8 mouse cellular contexts compared by ENCODE assay signal in the genomic region with DNA sequence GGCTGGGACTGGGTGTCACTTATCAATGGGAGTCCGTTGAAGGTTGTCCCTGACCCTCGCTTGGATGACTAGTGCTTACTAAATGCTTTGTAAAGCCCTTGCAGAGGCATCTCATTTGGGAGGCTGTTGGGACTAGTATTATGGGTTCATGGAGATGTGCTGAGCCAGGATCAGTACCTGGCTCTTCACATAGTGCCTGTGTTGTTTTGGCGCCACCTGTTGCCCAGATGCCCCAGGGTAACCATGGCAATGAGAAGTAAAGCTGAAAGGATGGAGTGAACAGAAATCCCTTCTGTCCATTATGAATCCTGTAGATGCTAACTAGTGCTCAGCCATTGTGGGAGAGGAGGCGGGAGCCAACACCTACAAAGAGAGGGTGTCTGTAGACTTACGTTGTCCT.
DNase-seq lines count a peak whose midpoint lies in the region; ATAC-seq and TF ChIP-seq lines count a peak whose summit lies in the region.

No protein-coding gene starts in this region.

- ATAC-seq in hindbrain, embryonic 12.5 days (ENCODE audit: low FRiP score): no peak

- H3K36me3 ChIP-seq in hindbrain, embryonic 10.5 days: no peaks in the 10 kb centered on the region
- H3K36me3 ChIP-seq in hindbrain, embryonic 12.5 days: no peaks in the 10 kb centered on the region
- H3K36me3 ChIP-seq in spleen, adult 2 months (ENCODE audit: control insufficient read depth, insufficient read depth, low read length): peaks cover 1% of the 10 kb centered on the region; the same call in 1 of the 2 replicates

- H3K4me1 ChIP-seq in hindbrain, embryonic 10.5 days (replicated peaks): 0 out of 2 replicates have a peak, but pooled peaks cover 8% of the 10 kb centered on the region
- H3K4me1 ChIP-seq in hindbrain, embryonic 12.5 days: peaks cover 4% of the 10 kb centered on the region; the same call in 1 of the 2 replicates
- 0 out of 2 replicates have a peak, but pooled peaks cover 2% of the 10 kb centered on the region for H3K4me1 ChIP-seq in spleen, adult 2 months (ENCODE audit: control insufficient read depth, insufficient read depth, insufficient read length)

- H3K9me3 ChIP-seq in hindbrain, embryonic 10.5 days: no peaks in the 10 kb centered on the region
- no peaks in the 10 kb centered on the region for H3K9me3 ChIP-seq in hindbrain, embryonic 12.5 days (replicated peaks)

- H3K27ac ChIP-seq in hindbrain, embryonic 10.5 days: no peak overlapping the region
- no peak overlapping the region for H3K27ac ChIP-seq in hindbrain, embryonic 12.5 days
- H3K27ac ChIP-seq in spleen, adult 2 months (ENCODE audit: insufficient read depth, low read length): no peak overlapping the region

- no peak overlapping the region for H3K4me3 ChIP-seq in hindbrain, embryonic 10.5 days
- no peak overlapping the region for H3K4me3 ChIP-seq in hindbrain, embryonic 12.5 days
- H3K4me3 ChIP-seq in spleen, adult 2 months (ENCODE audit: extremely low read depth, insufficient read depth, insufficient read length): no peak overlapping the region

- peak; percentile 31 for DNase-seq in hindbrain, embryonic 10.5 days (ENCODE audit: low spot score)
- peak; percentile 66 to 68 for DNase-seq in B cell, adult 2 months
- DNase-seq in T-cell, adult 2 months (ENCODE audit: low spot score): peak; percentile 16
- DNase-seq in kidney, postnatal 10 days: peak; percentile 70
- peak; percentile 21 to 58 for DNase-seq in spleen, adult 2 months (ENCODE audit: low read depth in 1 of 2, low spot score in 2 of 2)
- DNase-seq in urinary bladder, postnatal 4 days (ENCODE audit: low spot score in 2 of 2): no peak
- no peak for DNase-seq in c-Kit-positive CD71-positive TER-119-positive erythroid progenitor cells, embryonic 14.5 days (ENCODE audit: low spot score)

- 59% methylated on average over 5 of the region's 5 CpGs for WGBS in hindbrain, embryonic 10.5 days
- WGBS in hindbrain, embryonic 12.5 days: 60% methylated on average over 5 of the region's 5 CpGs
- WGBS in spleen, adult 2 months: 85% methylated on average over 5 of the region's 5 CpGs

- H3K9ac ChIP-seq in hindbrain, embryonic 12.5 days: no peak overlapping the region

- no peak for TF ChIP-seq POLR2A in spleen, adult 2 months (IDR thresholded peaks at IDR 0.05; ENCODE audit: low read depth, low read length)

- peak; percentile 69; the same call in 1 of the 2 replicates for TF ChIP-seq CTCF in spleen, adult 2 months (IDR thresholded peaks at IDR 0.05; ENCODE audit: extremely low read depth, insufficient read depth, insufficient read length, insufficient replicate concordance)

- H3K4me2 ChIP-seq in hindbrain, embryonic 12.5 days (replicated peaks): no peak overlapping the region

- no peaks in the 10 kb centered on the region for H3K27me3 ChIP-seq in hindbrain, embryonic 10.5 days (ENCODE audit: insufficient read depth, poor library complexity, severe bottlenecking)
- H3K27me3 ChIP-seq in hindbrain, embryonic 12.5 days: no peaks in the 10 kb centered on the region
- H3K27me3 ChIP-seq in spleen, adult 2 months (ENCODE audit: control insufficient read depth, insufficient read depth, low read length): no peaks in the 10 kb centered on the region

Comparison
In these comparisons a context has a peak if more than half of its experiments do, and no peak if none do; other contexts are left out.
1. DNase-seq: peak in hindbrain, embryonic 10.5 days (single experiment), B cell, adult 2 months (2 of 2), T-cell, adult 2 months (single experiment), kidney, postnatal 10 days (single experiment) and spleen, adult 2 months (2 of 2); none in urinary bladder, postnatal 4 days (0 of 2) and c-Kit-positive CD71-positive TER-119-positive erythroid progenitor cells, embryonic 14.5 days (single experiment).